Mouse (Mus musculus) bone marrow macrophage, adult 2 months (primary cell): ENCODE data around the gene Gja5. TPM values are rescaled to one million over a fixed set of nuclear protein-coding genes. Genes with fewer than 3 reads are reported as not detected.
"Not testable (repeated sequence)": the region's sequence is repeated elsewhere in the genome, so short reads cannot be mapped to it uniquely, and the experiment has no call there.

Source experiments
- H3K27ac ChIP-seq: 2 replicates; pipeline ENCODE4 v1.5.1; 2012; ENCODE audit warnings: low read depth, low read length; ENCODE audit not compliant: insufficient read depth
- H3K4me1 ChIP-seq: 2 replicates; pipeline ENCODE4 v1.6.1; 2012; ENCODE audit warnings: low read length; ENCODE audit not compliant: control insufficient read depth, insufficient read depth
- H3K4me3 ChIP-seq: 2 replicates; pipeline ENCODE4 v1.5.1; 2012; ENCODE audit warnings: mild to moderate bottlenecking, low read length, moderate library complexity; ENCODE audit not compliant: insufficient read depth
- CTCF ChIP-seq: IDR thresholded peaks from 2 replicates; pipeline ENCODE4 v1.5.1; 2012; ENCODE audit warnings: low read depth, mild to moderate bottlenecking, low read length, moderate library complexity
- POLR2A ChIP-seq: IDR thresholded peaks from 2 replicates; pipeline ENCODE4 v1.6.1; 2012; ENCODE audit warnings: mild to moderate bottlenecking, low read depth, low read length, borderline replicate concordance
- polyA plus RNA-seq: library from polyadenylated mRNA; stranded (reverse); fragments of >200 nt; gene quantifications from 2 replicates; pipeline ENCODE4 v1.2.4, GENCODE M21; 2012; ENCODE audit not compliant: missing spikeins, insufficient read depth, insufficient read length

Gja5 gene
- polyA plus RNA-seq, 1 experiment: not detected

GRCm38 (mm10) chr3:97062814-97063213, 158.3 kb downstream of the Gja5 start:
- H3K4me1 ChIP-seq: no peaks in the 10 kb centered on the region
- no peak overlapping the region for H3K27ac ChIP-seq
- no peak overlapping the region for H3K4me3 ChIP-seq
- TF ChIP-seq CTCF: no peak
- no peak for TF ChIP-seq POLR2A

- TF ChIP-seq POLR2A: no peak
- no peak for TF ChIP-seq CTCF
- no peak overlapping the region for H3K27ac ChIP-seq
- no peaks in the 10 kb centered on the region for H3K4me1 ChIP-seq
- H3K4me3 ChIP-seq: no peak overlapping the region
Measured at GRCm38 (mm10) chr3:97064046-97064445, 159.6 kb downstream of the Gja5 start.

- H3K4me3 ChIP-seq, H3K27ac ChIP-seq, H3K4me1 ChIP-seq: not testable (repeated sequence)
Measured at GRCm38 (mm10) chr3:97069589-97069988, 165.1 kb downstream of the Gja5 start.

DNA sequence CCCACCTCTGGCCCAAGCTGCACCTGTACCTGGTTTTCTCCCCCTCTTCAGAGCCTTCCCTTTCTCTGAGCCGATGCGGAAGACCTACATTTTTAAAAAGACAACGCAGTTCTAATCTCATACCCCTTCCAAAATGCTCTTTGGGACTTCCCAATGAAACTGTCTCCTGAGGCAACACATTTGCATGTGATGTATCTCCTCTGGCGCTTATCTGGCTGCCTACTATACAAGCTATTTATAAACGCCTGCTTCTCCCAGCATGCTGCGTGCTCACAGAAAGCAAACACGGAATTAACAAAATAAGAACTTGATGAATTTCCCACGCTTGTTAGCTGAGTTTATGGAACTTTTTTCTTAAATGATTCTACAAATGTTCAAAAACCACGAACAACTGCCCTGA, 167.4 kb downstream of the Gja5 start:
- not testable (repeated sequence) for H3K4me1 ChIP-seq, H3K27ac ChIP-seq, H3K4me3 ChIP-seq

DNA sequence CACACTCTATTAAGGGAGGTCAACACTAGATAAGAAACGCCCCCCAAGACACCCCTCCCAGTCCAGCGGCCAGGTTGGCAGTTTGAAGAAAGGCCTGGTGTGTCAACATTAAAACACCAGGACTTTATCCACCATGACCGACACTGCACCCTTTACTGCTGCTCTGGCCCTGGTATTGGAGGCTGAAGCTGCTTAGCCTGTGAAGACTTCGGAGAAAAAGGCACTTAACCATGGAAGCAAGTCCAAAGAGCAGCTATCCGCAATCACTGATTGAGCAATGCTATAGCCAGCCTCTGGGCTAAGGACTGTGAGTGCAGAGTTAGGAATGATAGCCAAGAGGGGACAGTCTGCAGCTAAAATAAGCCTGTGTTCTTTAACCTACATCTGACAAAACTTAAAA, 167.9 kb downstream of the Gja5 start:
- H3K4me1 ChIP-seq, H3K4me3 ChIP-seq, H3K27ac ChIP-seq: not testable (repeated sequence)

- not testable (repeated sequence) for H3K4me3 ChIP-seq, H3K27ac ChIP-seq, H3K4me1 ChIP-seq
Measured at GRCm38 (mm10) chr3:97075744-97076350, 171.4 kb downstream of the Gja5 start.

DNA sequence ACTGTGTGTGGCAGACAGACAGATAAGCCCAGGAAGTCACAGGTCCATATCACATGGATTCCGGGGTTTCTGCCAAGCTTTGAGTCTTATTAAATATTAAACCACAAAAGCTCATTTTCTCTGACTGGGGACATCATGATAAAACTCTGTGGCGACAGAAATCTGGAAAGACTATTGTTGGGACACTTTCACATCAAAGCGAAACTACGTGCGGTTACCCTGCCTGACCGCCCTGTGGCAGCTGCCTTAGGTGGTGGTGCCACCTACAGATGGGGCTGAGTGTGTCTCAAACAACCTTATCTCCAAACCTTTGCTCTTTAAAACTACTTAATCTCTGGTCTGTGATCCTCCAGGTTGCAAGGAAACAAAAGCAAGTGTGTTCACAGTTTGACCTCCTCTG, 171.9 kb downstream of the Gja5 start:
- Histone ChIP-seq H3K27ac (no peak overlapping the region), H3K4me1 (0 out of 2 replicates have a peak, but pooled peaks cover 2% of the 10 kb centered on the region)
- TF ChIP-seq CTCF (0 out of 2 replicates have a peak, but pooled peaks have one; percentile 25), POLR2A (no peak)

GRCm38 (mm10) chr3:97078436-97078835, 173.9 kb downstream of the Gja5 start:
- no peak for TF ChIP-seq POLR2A
- TF ChIP-seq CTCF: no peak
- Histone ChIP-seq H3K4me3 (no peak overlapping the region), H3K27ac (no peak overlapping the region), H3K4me1 (0 out of 2 replicates have a peak, but pooled peaks cover 2% of the 10 kb centered on the region)

More for the DNA sequence above, 171.9 kb downstream of the Gja5 start:
- peak overlapping the region; percentile 37 for H3K4me3 ChIP-seq

- Histone ChIP-seq H3K4me1 (no peaks in the 10 kb centered on the region), H3K4me3 (no peak overlapping the region), H3K27ac (no peak overlapping the region)
- TF ChIP-seq CTCF (no peak), POLR2A (no peak)
Measured at GRCm38 (mm10) chr3:97082156-97082555, 177.7 kb downstream of the Gja5 start.

- no peaks in the 10 kb centered on the region for H3K4me1 ChIP-seq
- TF ChIP-seq POLR2A: no peak
- TF ChIP-seq CTCF: no peak
- no peak overlapping the region for H3K4me3 ChIP-seq
- H3K27ac ChIP-seq: no peak overlapping the region
Measured at GRCm38 (mm10) chr3:97087326-97087725, 182.8 kb downstream of the Gja5 start.

- H3K4me1 ChIP-seq, H3K27ac ChIP-seq, H3K4me3 ChIP-seq: not testable (repeated sequence)
Measured at GRCm38 (mm10) chr3:97088291-97088690, 183.8 kb downstream of the Gja5 start.

DNA sequence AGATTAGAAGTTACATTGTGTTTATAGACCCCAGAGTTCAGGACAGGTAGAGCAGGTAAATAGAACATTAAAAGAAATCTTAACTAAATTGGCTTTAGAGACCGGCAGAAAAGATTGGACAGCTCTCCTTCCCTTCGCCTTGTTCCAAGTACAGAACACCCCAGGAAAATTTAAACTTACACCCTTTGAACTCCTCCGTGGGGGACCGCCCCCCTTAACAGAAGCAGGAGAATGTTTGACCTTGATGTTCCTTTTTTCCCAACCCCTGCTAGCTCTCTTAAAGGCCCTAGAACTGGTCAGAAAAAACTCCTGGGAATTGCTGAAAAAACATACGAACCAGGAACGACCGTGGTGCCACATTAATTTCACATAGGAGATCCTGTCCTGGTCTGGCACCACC, 187.5 kb downstream of the Gja5 start:
- H3K4me1 ChIP-seq, H3K27ac ChIP-seq, H3K4me3 ChIP-seq: not testable (repeated sequence)

DNA sequence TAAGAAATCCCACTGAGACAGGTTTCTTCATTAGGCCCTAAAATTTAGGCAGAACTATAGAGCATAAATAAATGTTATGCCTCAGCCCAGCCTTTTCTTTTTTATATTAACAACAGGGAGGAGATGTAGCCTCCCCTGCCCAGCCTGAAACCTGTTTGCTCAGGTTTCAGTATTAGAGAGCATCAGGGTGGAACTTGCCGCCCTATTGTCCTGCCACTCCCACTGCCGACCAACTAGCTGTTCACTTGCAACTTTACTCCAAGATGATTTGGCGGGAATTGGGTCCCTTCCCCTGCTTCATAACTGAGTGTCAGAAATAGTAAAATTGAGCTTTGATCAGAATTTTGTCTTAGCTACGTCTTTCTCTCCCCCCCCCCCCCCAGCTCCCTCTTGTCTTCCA, 192.2 kb downstream of the Gja5 start:
- not testable (repeated sequence) for H3K4me1 ChIP-seq, H3K4me3 ChIP-seq, H3K27ac ChIP-seq
